Mouse (Mus musculus) naive thymus-derived CD4-positive, alpha-beta T cell, adult 2 months (primary cell): Measurements from ENCODE around the gene Dcakd.
"Not testable (repeated sequence)": the region's sequence is repeated elsewhere in the genome, so short reads cannot be mapped to it uniquely, and the experiment has no call there.

Source experiments
- DNase-seq: peaks from one replicate; pipeline ENCODE4 v3.0.0-alpha.2; 2011; ENCODE audit warnings: low read depth

The Dcakd gene

DNA sequence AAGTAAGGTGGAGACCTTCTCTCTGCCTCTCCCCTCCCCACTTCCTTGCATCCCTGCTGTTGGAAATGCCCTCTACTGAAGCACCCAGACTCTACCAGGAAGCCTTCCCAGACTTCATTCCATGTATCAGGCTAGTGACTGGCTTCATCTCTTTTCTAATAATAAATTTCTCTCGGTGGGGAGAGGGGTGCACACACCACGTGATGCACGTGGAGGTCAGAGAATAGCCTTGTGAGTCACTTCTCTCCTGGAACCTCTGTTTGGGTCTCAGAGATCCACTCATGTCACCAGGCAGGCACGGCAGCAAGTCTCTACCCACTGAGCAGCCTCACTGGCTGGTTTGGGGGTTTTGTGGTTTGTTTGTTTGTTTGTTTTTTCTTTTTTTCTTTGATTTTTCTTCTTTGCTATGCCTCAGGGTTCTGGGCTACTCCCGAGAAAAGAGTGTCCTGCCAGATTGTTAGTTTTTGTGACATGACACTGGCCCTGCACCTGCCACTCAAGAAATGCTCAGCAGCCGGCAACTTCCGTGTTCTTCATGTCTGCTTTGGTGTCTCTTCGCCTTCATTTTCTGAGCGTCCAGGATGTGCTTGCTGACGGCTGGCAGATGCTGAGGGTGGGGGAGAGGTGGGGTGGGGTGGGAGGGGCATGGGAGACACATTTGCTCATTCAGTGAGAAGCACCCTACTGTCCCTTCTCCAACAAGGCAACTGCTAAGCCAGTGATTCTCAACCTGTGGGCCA lies 46.8 kb downstream of the Dcakd start:
- peak; percentile 15 for DNase-seq

DNA sequence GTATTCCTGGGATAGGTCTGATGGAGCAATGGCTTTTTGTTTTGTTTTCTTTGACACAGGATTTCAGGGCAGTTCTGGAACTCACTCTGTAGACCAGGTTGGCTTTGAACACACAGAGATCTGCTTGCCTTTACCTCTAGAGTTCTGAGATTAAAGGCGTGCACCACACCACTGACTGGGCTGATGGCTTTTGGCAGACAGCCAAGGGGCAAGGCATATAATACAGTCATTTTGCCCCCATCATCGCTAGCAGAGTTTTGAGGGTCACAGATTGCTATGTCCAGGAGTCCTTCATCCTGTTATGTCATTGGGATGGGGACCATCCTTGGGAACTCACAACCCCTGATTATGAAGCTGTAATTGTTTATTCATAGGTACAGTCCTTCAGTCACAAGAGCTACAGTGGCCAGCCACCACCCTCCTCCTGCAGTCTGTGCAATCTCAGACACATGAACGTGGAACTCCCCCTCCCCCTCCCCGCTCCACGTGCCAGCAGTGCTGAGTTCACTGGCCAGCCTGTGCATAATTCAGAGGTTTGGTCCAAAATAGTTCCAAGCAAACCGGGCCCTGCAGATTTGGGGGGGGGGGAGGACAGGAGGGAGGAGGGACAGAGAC lies 50.0 kb downstream of the Dcakd start:
- no peak for DNase-seq

DNA sequence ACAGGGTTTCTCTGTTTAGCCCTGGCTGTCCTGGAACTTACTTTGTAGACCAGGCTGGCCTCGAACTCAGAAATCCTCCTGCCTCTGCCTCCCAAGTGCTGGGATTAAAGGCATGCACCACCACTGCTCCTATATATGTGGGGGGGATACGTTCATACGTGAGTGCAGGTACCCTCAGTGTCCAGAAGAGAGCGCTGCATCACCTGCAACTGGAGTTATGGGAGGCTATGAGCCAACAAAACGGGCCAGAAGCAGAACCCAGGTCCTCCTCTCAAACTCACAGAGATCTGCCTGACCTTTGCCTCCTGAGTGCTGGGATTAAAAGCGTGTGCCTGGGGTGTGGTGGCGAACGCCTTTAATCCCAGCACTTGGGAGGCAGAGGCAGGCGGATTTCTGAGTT lies 52.2 kb downstream of the Dcakd start:
- DNase-seq, result not testable (repeated sequence)

DNA sequence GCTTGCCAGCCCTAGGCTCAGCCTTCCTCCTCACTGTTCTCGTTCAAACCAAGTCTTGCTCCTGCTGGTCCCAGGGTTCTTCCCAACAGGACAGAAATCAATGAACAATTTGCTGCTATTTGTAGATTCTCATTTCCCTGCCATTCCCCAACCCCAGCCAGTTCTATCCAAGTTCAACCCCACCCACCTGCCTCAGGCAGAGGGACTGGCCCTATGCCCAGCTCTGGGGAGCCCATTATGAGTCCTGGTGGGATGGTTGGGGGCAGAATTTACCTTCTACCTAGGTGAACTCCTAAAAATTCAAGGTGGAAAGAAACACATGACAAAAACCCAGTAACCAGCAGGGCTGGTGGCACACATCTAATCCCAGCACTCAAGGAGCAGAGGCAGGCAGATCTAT lies 55.8 kb downstream of the Dcakd start:
- no peak for DNase-seq

DNA sequence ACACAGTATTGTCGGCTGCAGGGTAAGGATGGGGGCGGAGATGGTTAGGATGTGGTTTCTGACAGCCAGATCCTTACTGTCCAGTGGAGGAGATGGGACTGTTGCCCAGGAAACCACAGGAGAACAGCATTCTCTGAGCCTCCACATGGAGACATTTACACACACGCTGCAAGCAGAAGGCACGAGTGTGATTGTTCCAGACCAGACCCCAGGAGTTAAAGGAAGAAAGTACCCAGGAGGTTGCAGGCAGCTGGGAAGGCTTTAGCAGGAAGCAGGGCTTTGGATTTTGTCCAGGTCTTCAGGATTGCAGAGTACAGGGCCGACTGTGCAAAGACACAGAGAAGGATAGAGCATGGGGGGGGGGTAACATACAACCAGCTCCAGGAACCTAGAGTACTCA lies 56.5 kb downstream of the Dcakd start:
- DNase-seq, result no peak

DNA sequence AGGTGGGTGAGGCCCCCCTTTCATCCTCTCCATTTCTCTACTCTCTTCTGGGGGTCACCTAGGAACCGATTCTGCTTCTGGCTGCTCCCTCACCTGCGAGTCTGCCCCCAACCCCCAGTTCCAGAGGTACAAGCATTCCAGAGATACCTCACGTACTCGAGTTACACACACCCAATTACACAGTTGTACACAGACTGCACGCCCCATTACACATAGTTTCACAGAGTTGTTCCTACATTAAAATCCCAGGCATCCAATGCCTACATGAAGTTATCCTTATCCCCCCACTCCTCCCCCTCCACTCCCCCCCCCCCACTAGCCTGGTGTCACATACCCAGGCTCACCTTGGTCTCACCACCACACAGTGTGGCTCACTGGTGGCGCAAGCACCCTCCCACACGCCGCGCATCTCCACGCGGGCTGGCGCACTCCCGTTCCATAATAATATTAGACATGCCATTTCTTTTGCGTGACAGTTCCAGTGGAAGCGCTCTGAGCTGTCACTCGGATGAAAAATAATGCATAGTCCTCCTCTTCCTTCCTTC lies 63.5 kb downstream of the Dcakd start:
- no peak for DNase-seq

DNA sequence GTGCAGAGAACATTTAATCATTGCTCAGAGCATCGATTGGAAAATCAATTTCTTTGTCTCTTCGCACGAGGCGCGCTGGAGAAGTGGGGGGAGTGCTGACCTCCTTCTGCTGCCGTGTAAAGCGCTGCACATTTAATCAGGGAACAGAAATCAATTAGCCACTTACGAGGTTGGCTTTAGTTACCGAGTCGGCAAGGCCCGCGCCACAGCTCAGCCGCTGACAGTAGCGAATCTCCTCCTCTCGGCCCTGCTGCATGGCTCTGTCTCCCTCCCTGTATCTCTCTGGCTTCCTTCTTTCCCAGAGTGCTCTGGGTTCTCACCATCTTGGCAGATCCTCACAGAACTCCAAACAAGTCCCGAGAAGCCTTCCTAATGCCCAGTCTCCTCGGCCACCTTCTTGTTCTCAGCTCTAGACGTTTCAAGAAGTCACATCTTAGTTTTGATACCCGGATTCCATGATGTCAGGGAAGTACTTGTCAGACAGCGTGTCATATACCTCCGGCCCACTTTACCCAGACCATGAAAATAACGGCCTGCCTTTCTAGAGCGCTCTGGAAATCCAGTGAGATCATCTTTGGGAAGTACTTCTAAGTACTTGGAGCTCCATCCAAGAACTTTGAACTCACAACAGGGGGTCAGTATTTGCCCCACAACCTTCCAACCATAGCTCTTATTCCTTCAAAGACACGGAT lies 64.1 kb downstream of the Dcakd start:
- DNase-seq, result no peak

DNA sequence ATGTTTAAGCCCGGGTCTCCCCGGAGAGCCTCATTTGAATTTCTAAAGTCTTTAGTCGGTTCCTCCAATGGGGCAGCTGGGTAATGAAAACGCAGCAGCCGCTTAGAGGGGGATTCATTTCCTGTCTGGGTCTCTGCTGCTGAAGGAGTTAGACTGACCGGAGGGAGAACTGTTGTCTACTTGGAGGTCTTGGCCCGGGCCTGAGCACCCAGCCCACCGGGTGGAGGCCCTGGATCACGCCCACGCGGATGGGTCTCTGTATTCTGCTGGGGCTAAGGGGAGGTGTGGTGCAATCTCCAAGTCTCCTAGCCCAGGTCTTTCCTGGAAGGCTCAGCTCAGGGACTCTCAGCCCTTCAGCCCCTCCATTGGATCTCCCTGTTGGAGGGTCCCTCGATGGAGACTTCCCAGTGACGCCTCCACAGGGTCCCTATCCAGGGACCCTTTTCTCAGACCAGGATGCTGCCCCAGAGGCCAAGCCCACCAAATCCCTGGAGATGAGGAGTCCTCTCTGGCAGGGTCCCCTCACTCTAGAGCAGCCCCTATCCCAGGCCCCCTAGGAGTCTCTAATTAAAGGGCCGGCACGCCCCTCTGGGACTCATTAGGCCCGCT lies 64.8 kb downstream of the Dcakd start:
- no peak for DNase-seq

DNA sequence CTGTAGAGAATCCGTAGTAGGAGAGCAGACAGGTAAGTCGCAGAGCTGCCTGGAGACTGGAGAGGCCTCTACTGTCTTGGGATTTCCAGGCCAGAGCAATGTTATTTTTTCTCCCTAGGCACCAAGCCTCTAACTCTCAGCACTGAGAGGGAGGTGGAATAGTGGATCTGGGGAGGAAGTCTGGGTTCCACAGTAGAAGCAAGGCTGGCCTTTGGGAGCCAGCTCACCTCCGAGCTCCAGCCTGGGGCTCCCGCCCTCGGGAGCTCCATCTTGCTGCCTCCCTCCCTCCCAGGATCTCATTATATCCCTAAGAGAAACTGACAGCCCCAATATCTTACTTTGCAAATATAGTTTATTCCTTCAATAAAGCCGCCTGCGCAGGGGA lies 65.3 kb downstream of the Dcakd start:
- no peak for DNase-seq

DNA sequence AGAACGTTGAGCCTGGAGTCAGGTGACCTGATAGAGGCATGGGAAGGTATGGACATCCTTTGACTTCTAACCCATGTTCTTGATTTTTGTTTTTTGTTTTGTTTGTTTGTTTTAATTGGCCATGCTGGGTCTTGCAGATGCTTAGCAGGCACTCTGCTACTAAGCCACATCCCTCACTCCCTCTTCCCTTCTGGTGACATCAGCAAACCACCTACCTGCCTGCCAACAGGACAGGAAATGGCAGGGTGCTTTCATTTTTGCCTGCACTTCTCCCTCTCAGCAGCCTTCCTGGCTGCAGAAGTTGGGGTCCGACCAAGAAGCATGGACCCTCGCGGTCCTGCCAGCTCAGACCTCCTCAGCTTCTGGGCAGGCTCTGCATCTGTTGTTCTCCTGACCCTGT lies 67.1 kb downstream of the Dcakd start:
- no peak for DNase-seq

DNA sequence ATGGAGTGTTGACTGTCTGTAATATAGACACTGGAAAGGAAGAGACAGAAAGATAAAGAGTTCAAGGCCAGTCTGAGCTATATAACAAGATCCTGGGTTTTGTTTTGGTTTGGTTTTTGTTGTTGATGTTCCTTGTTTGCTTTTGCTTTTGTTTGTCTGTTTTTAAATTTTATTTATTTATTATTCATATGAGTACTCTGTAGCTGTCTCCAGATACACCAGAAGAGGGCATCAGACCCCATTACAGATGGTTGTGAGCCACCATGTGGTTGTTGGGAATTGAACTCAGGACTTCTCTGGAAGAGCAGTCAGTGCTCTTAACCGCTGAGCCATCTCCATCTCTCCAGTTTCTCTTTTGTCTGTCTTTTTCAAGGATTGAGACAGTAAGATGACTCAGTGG lies 69.3 kb downstream of the Dcakd start:
- no peak for DNase-seq

DNA sequence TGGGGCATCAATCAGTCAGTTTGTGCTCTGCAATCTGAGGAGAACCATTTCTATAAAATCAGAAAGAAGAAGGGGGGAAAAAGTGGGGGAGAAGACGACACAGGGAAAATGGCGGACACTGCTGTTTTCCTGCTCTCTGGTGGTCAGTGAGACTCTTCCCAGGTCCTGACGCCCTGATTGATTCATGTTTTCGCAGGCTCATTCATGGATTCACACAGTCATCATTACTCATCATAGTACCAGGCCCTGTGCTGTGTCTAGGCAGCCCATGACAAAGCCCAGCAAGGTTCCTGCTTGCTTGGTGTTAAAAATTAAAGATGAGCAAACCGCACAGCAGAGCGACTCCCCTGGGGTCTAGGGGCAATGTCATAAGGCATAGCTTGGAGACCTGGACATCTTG lies 69.7 kb downstream of the Dcakd start:
- no peak for DNase-seq

DNA sequence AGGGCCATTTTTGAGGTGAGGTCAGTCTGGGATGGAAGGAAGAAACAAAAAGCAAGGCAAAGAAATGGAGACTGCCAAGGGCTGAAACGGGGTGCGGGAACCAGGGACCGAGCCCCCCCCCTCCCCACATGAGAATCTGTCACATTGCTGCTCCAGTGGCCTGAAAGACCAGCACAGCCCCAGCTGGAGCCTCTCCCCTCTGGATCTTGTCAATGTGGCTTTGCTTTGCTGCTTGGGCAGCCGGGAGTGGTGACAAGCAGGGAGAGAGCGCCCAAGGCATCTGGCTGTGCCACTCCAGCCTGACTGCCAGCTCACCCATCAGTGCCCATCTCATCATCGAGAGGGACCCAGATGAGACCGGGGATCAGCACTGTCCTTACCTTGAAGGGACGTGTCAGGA lies 70.4 kb downstream of the Dcakd start:
- no peak for DNase-seq

DNA sequence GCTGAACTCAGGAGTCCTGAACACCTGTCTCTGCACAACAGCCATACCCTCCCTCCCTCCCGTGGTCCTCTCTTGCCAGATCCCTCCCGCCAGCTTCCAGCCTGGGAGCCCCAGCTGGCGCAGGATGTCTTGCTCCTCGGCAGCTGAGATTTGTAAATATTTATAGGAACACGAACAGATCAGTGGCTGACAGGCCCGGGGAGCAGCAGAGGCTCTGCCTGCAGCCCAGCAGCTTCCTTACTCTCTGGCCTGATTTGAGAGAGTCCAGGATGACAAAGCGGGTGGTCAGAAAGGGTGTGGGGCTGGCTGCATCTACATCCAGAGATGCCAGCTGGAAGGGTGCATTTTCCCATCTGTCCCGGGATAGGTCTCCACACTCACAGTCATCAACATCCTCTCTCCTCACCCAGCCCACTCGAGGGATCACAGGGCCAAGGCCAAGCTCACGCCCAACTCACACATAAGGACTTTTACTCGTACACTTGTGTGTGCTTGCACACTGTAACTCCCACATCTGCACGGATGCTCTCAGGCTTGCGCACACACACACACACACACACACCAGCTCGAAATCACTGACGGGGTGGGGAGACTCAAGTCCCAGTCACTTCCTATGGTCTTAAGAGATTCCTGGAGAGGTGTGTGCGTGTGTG lies 71.0 kb downstream of the Dcakd start:
- no peak for DNase-seq

DNA sequence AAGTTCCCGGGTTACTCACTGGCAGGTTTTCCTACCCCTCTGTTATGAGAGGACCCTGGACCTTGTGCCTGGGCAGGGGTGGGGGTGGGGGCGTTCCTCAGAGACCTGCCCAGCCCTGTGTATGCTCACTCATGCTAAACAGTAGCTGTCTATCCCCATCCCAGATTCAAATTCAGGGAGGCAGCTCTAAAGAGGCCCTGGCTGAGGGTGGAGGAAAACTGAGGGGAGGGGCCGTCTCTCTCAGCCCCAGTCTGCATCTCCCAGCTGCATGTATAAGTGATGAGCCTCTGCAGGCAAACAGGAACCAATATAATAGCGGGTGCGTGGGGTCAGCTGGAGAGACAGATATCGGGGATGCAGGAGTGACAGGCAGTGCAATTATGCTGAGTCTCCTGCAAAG lies 75.2 kb downstream of the Dcakd start:
- DNase-seq, result no peak

DNA sequence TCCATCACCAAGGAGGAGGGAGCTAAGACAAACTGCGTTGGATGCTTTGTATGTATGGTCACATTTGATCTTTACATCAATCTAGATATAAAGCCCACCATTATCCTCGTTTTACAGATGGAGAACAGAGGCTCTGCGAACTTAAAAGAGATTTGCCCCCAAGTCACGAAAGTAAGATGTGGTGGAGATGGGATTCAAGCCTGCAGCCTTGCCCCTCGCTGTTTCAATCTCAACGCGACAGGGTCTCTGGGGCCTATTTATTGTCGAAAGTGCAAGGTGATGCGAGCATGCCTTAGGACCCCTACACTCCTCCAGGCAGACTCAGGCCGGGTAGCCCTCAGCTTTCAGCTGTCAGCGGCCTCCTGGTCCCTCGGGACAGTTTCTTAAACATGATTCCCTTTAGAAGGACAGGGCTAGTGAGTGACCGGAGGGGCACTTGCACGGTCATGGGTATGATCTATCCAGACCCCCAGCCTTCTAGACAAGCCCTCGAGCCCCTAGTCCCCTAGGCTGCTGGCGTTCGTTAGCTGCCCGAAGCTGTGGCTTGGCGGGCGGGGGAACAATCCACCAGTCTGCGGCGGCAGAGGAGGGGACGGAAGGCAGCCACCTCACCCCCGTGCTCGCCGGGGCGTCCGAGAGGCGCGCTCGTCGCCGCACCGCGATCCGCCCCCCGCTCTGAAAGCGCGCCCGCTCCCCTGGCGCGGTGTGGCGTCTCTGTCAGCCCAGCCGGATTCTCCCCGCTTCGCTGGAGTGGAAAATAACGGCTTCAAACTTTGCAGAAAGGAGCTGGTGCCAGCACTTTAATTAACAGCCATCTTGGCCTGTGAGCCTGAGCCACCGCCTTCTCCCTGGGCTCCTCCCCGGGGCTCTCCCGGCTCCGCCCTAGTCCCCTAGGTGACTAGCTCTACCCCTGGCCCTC lies 79.8 kb downstream of the Dcakd start:
- peak; percentile 20 for DNase-seq

DNA sequence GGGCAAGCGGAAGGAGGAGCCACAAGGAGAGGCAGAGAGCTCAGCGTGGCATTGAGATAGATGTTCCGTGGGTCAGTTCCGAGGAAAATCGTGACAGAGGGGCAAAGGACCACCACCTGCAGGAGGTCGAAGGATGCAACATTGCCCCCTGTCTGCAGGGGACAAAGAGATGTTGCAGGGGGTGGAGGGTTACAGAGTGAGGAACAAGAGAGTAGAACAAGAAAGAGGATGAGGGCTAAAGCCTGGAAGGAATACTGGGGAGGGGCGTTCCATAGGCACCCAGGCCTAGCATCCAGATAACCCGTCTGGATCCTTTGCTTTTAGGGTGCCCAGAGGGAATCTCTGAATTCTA lies 81.2 kb downstream of the Dcakd start:
- DNase-seq, result peak; percentile 28

DNA sequence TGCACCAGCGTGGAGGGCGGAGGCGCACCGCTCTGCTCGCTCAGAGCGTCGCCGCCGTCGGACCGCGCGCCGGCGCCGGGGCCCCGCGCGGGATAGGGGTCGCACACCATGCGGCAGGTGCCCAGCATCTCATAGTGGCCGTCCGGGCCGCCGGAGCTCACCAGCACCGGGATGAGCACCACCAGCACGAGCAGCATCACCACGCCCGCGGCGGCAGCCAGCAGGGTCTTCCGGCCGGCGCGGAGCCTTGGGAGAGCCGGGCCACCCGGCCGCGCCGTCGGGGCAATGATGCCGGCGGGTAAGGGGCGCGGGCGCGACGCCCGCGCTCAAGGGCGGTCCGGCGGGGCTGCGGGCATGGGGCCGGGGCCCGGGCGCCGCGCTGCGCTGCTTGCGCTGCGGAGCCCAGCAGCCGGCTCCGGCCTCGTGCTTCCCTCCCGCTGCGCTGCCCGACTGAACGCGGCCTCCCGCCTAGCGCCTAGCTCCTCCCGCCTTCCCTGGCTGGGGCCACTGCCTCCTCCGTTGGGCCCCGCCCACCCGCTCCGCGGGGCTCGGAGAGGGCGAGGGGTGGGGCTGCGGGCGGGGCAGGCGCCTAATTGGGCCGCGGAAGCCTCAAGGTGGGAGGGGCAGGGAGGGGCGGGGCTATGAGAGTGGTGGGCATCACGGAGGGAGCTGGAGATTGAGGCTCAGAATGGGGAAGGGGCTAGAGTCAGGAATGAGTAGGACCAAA lies 81.7 kb downstream of the Dcakd start, which contains the start of gene C1ql1:
TSS of gene C1ql1 (minus strand) at position 424 of the 727 bp plus-strand sequence.
- DNase-seq, result peak; percentile 65

DNA sequence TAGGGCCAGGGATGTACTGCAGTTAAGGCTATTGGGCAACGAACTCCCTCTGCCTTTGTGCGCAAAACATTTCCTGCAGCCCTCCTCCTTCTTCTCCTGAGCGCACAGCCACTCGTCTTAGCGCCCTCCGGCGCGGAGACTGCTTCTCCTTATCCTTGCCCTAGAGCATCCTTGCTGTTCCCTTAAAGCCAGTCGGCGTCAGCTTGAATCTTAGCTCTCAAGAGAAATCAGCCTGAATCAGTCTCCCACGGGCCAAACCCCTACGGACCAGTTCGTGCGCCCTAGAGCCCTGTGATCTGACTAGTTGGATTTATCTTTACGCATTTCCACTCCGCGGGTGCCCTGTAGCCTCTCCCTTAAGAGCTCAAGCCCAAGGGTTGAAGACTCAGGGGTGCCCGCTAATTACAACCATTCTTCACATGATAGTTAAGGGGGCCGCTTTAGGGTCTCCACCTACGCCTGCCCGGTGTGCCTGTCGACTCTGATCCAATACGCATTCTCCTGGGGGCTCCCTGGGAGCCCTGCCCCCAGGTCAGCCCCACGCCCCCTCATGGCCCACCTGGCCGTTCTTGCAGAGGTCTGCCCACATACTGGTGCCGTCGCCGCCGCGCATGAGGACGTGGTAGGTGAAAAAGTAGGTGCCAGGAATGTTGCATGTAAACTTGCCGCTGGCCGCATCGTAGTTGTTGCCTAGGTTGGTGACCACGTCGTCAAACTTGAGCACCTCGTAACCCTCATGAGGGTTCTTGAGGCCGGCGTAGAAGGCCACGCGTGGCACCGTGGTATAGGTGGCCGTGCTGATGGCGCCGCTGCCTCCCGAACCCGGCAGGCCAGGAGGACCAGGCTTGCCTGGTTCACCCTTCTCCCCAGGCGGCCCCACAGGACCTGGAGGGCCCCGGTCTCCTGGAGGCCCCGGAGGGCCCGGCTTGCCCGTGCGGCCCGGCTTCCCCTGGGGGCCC lies 82.5 kb downstream of the Dcakd start:
- DNase-seq, result peak; percentile 16
